Mouse (Mus musculus) ovary, postnatal 36 days (tissue): ENCODE measurements around the gene Tada3.

Experiments
- DNase-seq: peaks from one replicate; pipeline ENCODE4 v3.0.0; 2022; ENCODE audit warnings: low spot score, mixed read lengths

The Tada3 gene

GRCm38 (mm10) chr6:113377496-113378385, at the start of gene Tada3, which contains the start of gene Arpc4:
Tada3 (minus strand) TSS chr6:113377883.
Arpc4 (plus strand) TSS chr6:113378115.
- peak; percentile 89 for DNase-seq

- DNase-seq = no peak
These were observed 49.7 kb upstream of the Tada3 start for GRCm38 (mm10) chr6:113427397-113427796.

- DNase-seq = no peak
These were observed 49.0 kb upstream of the Tada3 start for GRCm38 (mm10) chr6:113426696-113427095.

- no peak for DNase-seq
These were observed 46.5 kb upstream of the Tada3 start for GRCm38 (mm10) chr6:113424187-113424586.

GRCm38 (mm10) chr6:113423000-113423399, 45.3 kb upstream of the Tada3 start:
- no peak for DNase-seq

GRCm38 (mm10) chr6:113419199-113419587, 41.5 kb upstream of the Tada3 start, which contains the start of gene Rpusd3:
Rpusd3 (minus strand) TSS chr6:113419340.
- peak; percentile 98 for DNase-seq

- peak; percentile 43 for DNase-seq
These were observed 40.9 kb upstream of the Tada3 start for GRCm38 (mm10) chr6:113418441-113419198.

- no peak for DNase-seq
These were observed 38.7 kb upstream of the Tada3 start for GRCm38 (mm10) chr6:113416416-113416815.

GRCm38 (mm10) chr6:113410001-113410400, 32.3 kb upstream of the Tada3 start:
- no peak for DNase-seq

GRCm38 (mm10) chr6:113406683-113407082, 29.0 kb upstream of the Tada3 start:
- no peak for DNase-seq

- no peak for DNase-seq
These were observed 27.8 kb upstream of the Tada3 start for GRCm38 (mm10) chr6:113405483-113405882.

GRCm38 (mm10) chr6:113404649-113405448, 27.2 kb upstream of the Tada3 start:
- no peak for DNase-seq

- DNase-seq = no peak
These were observed 24.4 kb upstream of the Tada3 start for GRCm38 (mm10) chr6:113402094-113402493.

GRCm38 (mm10) chr6:113396270-113397030, 18.8 kb upstream of the Tada3 start:
- DNase-seq = no peak

GRCm38 (mm10) chr6:113395501-113395900, 17.8 kb upstream of the Tada3 start:
- no peak for DNase-seq

GRCm38 (mm10) chr6:113394811-113395210, 17.1 kb upstream of the Tada3 start:
- DNase-seq = no peak

GRCm38 (mm10) chr6:113393951-113394350, 16.3 kb upstream of the Tada3 start:
- DNase-seq = no peak

- peak; percentile 74 for DNase-seq
These were observed 14.8 kb upstream of the Tada3 start for GRCm38 (mm10) chr6:113392387-113393071.

GRCm38 (mm10) chr6:113392015-113392386, 14.3 kb upstream of the Tada3 start:
- DNase-seq = no peak

GRCm38 (mm10) chr6:113390715-113391114, 13.0 kb upstream of the Tada3 start:
- no peak for DNase-seq

- no peak for DNase-seq
These were observed 11.3 kb upstream of the Tada3 start, which contains the start of gene Ttll3 for GRCm38 (mm10) chr6:113388960-113389359. Ttll3 (plus strand) TSS chr6:113389260.
